ENCODE assay signal across 8 mouse cellular contexts in genomic region chr12:100908298-100909034, GRCm38 (mm10). TPM values are rescaled to one million over a fixed set of nuclear protein-coding genes. Genes with fewer than 3 reads are reported as not detected.
A peak's percentile ranks its signal among the peaks of the same experiment; 100 is the strongest.
DNase-seq lines count a peak whose midpoint lies in the region; ATAC-seq and TF ChIP-seq lines count a peak whose summit lies in the region.

No protein-coding gene starts in this region.

- no peak for TF ChIP-seq POLR2A in olfactory bulb, adult 2 months (IDR thresholded peaks at IDR 0.05; ENCODE audit: insufficient read depth, low read depth, low read length)

- no peaks in the 10 kb centered on the region for H3K4me1 ChIP-seq in liver, embryonic 11.5 days (replicated peaks; ENCODE audit: control insufficient read depth, insufficient read depth, low read length)
- H3K4me1 ChIP-seq in embryonic facial prominence, embryonic 15.5 days = peaks cover 14% of the 10 kb centered on the region
- peaks cover 31% of the 10 kb centered on the region for H3K4me1 ChIP-seq in limb, embryonic 10.5 days
- peaks cover 11% of the 10 kb centered on the region for H3K4me1 ChIP-seq in olfactory bulb, adult 2 months (ENCODE audit: control insufficient read depth, insufficient read depth, low read length)

- no peak for DNase-seq in liver, embryonic 11.5 days (ENCODE audit: low spot score)
- DNase-seq in liver = no peak
- DNase-seq in limb, embryonic 10.5 days (ENCODE audit: low spot score) = no peak
- DNase-seq in T-cell, adult 2 months (ENCODE audit: low spot score) = no peak
- DNase-seq in yolk sac, embryonic 10.5 days (ENCODE audit: low spot score) = no peak
- DNase-seq in left cerebral cortex, postnatal 10 days (ENCODE audit: extremely low spot score in 1 of 2, low spot score in 2 of 2) = no peak

- no peaks in the 10 kb centered on the region for H3K9me3 ChIP-seq in liver, embryonic 11.5 days (ENCODE audit: control insufficient read depth, low read length)
- no peaks in the 10 kb centered on the region for H3K9me3 ChIP-seq in embryonic facial prominence, embryonic 15.5 days (replicated peaks)
- no peaks in the 10 kb centered on the region for H3K9me3 ChIP-seq in limb, embryonic 10.5 days (replicated peaks)

- no peak for TF ChIP-seq CTCF in olfactory bulb, adult 2 months (IDR thresholded peaks at IDR 0.05; ENCODE audit: insufficient read depth, low read depth, low read length)

- H3K4me3 ChIP-seq in liver, embryonic 11.5 days (ENCODE audit: low read depth, low read length) = peak overlapping the region; percentile 39
- peak overlapping the region; percentile 38 for H3K4me3 ChIP-seq in embryonic facial prominence, embryonic 15.5 days (replicated peaks)
- peak overlapping the region; percentile 57 for H3K4me3 ChIP-seq in limb, embryonic 10.5 days
- peak overlapping the region; percentile 61 for H3K4me3 ChIP-seq in olfactory bulb, adult 2 months (ENCODE audit: insufficient read depth, low read depth, low read length)

- H3K27me3 ChIP-seq in liver, embryonic 11.5 days (replicated peaks; ENCODE audit: control insufficient read depth, insufficient read depth, low read length) = peaks cover 25% of the 10 kb centered on the region
- H3K27me3 ChIP-seq in embryonic facial prominence, embryonic 15.5 days = peaks cover 27% of the 10 kb centered on the region
- H3K27me3 ChIP-seq in limb, embryonic 10.5 days (ENCODE audit: low read depth, poor library complexity, severe bottlenecking) = peaks cover 34% of the 10 kb centered on the region

- H3K36me3 ChIP-seq in liver, embryonic 11.5 days (ENCODE audit: control insufficient read depth, insufficient read depth, low read length) = peaks cover 4% of the 10 kb centered on the region; the same call in 1 of the 2 replicates
- no peaks in the 10 kb centered on the region for H3K36me3 ChIP-seq in embryonic facial prominence, embryonic 15.5 days
- H3K36me3 ChIP-seq in limb, embryonic 10.5 days = 0 out of 2 replicates have a peak, but pooled peaks cover 5% of the 10 kb centered on the region

- intact Hi-C loops in left cerebral cortex, postnatal 10 days (cut with DNase I) = no loop called here

- peak overlapping the region; percentile 60 for H3K4me2 ChIP-seq in liver, embryonic 11.5 days
- peak overlapping the region; percentile 79 for H3K4me2 ChIP-seq in embryonic facial prominence, embryonic 15.5 days (replicated peaks)

- H3K9ac ChIP-seq in liver, embryonic 11.5 days (ENCODE audit: low read depth, low read length) = no peak overlapping the region
- no peak overlapping the region for H3K9ac ChIP-seq in embryonic facial prominence, embryonic 15.5 days

- no peak for ATAC-seq in liver, embryonic 11.5 days (replicated peaks; ENCODE audit: low FRiP score)
- ATAC-seq in embryonic facial prominence, embryonic 15.5 days (ENCODE audit: insufficient number of reproducible peaks, low FRiP score, low TSS enrichment, low read depth) = no peak

- H3K27ac ChIP-seq in liver, embryonic 11.5 days (ENCODE audit: low read depth, low read length) = no peak overlapping the region
- no peak overlapping the region for H3K27ac ChIP-seq in embryonic facial prominence, embryonic 15.5 days (replicated peaks)
- H3K27ac ChIP-seq in limb, embryonic 10.5 days = 0 out of 2 replicates have a peak overlapping the region, but pooled peaks have one; percentile 14
- H3K27ac ChIP-seq in olfactory bulb, adult 2 months (ENCODE audit: insufficient read depth, low read depth, low read length) = no peak overlapping the region

- WGBS in liver, embryonic 11.5 days = 21% methylated on average over 10 of the region's 10 CpGs
- WGBS in embryonic facial prominence, embryonic 15.5 days = 32% methylated on average over 9 of the region's 10 CpGs
- 22% methylated on average over 10 of the region's 10 CpGs for WGBS in limb, embryonic 10.5 days
- 35% methylated on average over 10 of the region's 10 CpGs for WGBS in olfactory bulb, adult 2 months

RNA-seq across cellular contexts. Expression of gene Gpr68, which starts 0.5 kb away (rescaled TPM):
- polyA plus RNA-seq in liver, embryonic 11.5 days (2014; fragmentation: Nextera tagmentation; extraction: Ambion mirVana) = 0.10 and 0.17 TPM in 2 replicates
- polyA plus RNA-seq in embryonic facial prominence, embryonic 15.5 days (2015; fragmentation: Nextera tagmentation; extraction: Ambion mirVana) = 0.65 and 0.98 TPM in 2 replicates
- polyA plus RNA-seq in limb, embryonic 10.5 days (2016; fragmentation: Nextera tagmentation; extraction: Ambion mirVana) = 0.23 and 0.30 TPM in 2 replicates
- not detected in 2 replicates for polyA plus RNA-seq in olfactory bulb, adult 2 months (2012; ENCODE audit: insufficient read depth, insufficient read length, low replicate concordance, missing spikeins)
- total RNA-seq in left cerebral cortex, postnatal 10 days (2021) = 1 to 10 TPM; 6.7 to 7.4 TPM
